In genomic region chr1:164366156-164367128, GRCm38 (mm10) we compare ENCODE assay signal across 8 mouse cellular contexts. TPM values are rescaled to one million over a fixed set of nuclear protein-coding genes. Genes with fewer than 3 reads are reported as not detected.
DNase-seq lines count a peak whose midpoint lies in the region; ATAC-seq lines count a peak whose summit lies in the region.

No protein-coding gene starts in this region.

- peak; percentile 76 for ATAC-seq in activated CD4-positive, CD25-positive, alpha-beta regulatory T cell, adult 4 months
- ATAC-seq in common myeloid progenitor, adult 5-6 weeks (replicated peaks; ENCODE audit: low read depth, poor library complexity, severe bottlenecking), result peak; percentile 98
- ATAC-seq in inflammation-experienced regulatory T-cells, adult 6 months, result peak; percentile 81
- peak; percentile 96 for ATAC-seq in megakaryocyte, adult 5-6 weeks (ENCODE audit: poor library complexity, severe bottlenecking)

- peak; percentile 76 for DNase-seq in gastrocnemius, postnatal 10 days
- DNase-seq in left cerebral cortex, adult 8-10 months (ENCODE audit: low spot score in 2 of 2), result peak; percentile 45 to 62
- peak; percentile 69 to 83 for DNase-seq in right cerebral cortex, postnatal 10 days (ENCODE audit: low spot score in 2 of 2)
- peak; percentile 22 for DNase-seq in urinary bladder, postnatal 10 days (ENCODE audit: low spot score)

RNA-seq across cellular contexts. Expression of gene Blzf1, which starts 59.2 kb away (rescaled TPM):
- polyA plus RNA-seq in activated CD4-positive, CD25-positive, alpha-beta regulatory T cell, adult 4 months (2017; shearing (Covaris generic)), result 10 to 100 TPM; 17.9 to 21.2 TPM
- 35.9 and 36.5 TPM in 2 replicates for total RNA-seq in common myeloid progenitor, adult 5-6 weeks (2017)
- total RNA-seq in gastrocnemius, postnatal 10 days (2021), result 10 to 100 TPM; 23.4 to 25.3 TPM
- polyA plus RNA-seq in inflammation-experienced regulatory T-cells, adult 6 months (2017; shearing (Covaris generic)), result 10 to 100 TPM; 22.7 to 24.3 (median 23.1) TPM
- 10 to 100 TPM; 18.6 to 24.0 (median 22.1) TPM for total RNA-seq in left cerebral cortex, adult 8-10 months (2022)
- total RNA-seq in megakaryocyte, adult 5-6 weeks (2015), result 17.9 and 20.7 TPM in 2 replicates
- 27.9 and 28.3 TPM in 2 replicates for total RNA-seq in megakaryocyte, adult 5-6 weeks (2017)

Comparison
In these comparisons a context has a peak if more than half of its experiments do, and no peak if none do; other contexts are left out.
1. Peak in every context shown above with its lines: DNase-seq and ATAC-seq.
2. DNase-seq: peak in every context shown above with its lines; median percentile 76 in gastrocnemius, postnatal 10 days; 76 in right cerebral cortex, postnatal 10 days; 54 in left cerebral cortex, adult 8-10 months; 22 in urinary bladder, postnatal 10 days.